Mouse (Mus musculus) urinary bladder, postnatal 14 days (tissue): ENCODE measurements around the gene Tox3.

Experiments used
- DNase-seq: peaks from one replicate; pipeline ENCODE4 v3.0.0; 2021; ENCODE audit warnings: low spot score

The Tox3 gene

DNA sequence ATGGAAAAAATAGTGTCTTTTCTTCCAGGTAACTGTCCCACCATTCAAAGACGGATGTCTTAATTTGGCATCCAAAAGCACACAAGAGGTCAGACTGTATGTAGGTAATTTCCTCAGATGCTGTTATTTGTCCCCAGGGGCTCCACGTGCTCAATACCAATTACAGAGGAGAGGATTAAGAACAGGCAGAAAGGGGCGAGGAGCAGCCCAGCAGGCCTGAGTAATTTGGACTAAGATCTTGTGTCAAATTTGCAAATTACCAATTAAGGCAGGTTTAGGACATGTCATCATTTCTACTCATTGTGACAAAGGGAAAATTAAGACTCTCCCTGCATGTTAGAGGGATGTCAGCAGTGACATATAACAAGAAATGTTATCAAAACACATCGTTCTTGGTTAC, 106.7 kb downstream of the Tox3 start:
- no peak for DNase-seq

DNA sequence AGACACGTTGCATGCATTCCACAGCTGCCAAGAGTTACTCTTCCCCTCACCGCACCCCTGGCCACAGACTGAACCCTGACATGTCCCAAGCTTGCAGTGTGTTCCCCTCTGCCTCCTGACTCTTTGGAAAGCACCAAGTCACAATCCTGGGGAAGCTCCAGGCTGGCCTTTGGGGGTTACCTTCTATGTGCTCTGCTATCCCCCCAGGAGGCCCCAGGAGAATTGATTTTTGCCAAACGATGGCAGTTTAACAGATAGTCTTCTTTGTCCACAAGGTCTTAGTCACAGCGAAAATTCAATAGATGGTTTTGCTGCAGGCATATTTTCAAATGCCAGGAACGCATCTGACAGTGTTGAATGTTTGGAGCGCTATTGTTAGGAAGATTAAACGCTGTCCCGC, 115.6 kb downstream of the Tox3 start:
- no peak for DNase-seq

DNA sequence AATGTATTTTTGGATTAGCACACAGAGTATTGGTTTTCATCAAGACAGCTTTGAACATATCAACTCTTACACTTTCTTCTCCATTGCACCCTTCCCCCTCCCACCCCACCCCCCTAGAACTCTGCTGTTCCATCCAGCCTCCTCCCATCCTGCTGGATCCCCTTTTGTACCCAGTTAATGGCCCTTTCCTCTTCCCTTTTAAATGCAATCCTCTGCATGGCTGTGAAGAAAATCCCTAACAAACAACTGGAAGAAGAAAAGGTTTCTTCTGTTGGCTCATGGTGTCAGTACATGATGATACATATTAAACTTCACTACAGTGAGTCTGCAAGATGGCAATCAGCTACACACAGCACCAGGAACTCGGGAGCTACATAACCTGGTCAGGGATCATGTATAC, 124.0 kb downstream of the Tox3 start:
- no peak for DNase-seq

DNA sequence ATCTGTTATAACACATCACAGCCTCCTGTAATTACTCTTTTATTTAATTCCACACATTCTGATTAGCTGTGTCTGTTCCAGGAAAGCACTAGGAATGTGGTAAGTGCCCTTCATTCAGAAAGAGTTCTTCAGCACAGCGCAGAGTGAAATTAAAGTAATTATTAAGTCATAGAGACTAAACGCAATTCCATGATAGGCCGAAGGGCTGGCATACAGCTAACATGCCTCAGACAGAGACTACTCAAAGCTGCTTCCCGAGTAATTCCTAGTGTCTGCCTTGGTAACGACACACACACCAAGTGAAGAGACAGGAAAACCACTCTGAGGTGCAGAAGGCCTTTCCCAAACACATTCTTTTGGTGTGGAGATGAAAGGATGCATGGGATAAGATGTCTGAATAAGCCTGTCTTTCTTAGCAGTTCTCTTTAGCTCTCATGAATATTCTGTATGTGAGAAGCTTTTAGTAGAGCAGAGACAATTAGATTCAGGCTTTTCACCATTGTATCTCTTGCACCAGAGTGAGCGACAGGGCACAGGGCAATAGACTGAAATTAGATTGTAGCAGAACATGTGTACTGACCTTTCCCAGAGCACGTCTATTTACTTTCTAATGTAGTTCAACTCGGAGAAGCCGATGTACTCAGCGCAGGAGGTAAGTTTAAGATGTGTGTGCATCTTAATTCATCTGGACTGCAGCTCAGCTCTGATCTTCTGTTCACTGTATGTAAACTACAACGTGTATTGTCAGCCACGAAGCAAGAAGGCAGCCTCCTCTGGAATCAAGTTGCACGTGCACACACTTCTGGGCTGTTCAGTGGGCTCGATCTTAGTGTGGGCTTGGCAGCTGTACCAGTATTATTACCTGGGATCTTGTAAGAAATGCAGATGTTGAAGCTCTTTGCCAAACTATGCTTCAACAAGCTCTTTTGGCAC, 138.8 kb downstream of the Tox3 start:
- no peak for DNase-seq
